Mouse (Mus musculus) lung, adult 2 months (tissue): ENCODE data around the gene Slc10a7.

Source experiments
- CTCF ChIP-seq: fragments of 200-500 bp; IDR thresholded peaks from 2 replicates; pipeline ENCODE4 v1.5.1; 2011; ENCODE audit warnings: mild to moderate bottlenecking, low read length, control low read depth; ENCODE audit not compliant: insufficient read depth
- POLR2A ChIP-seq: fragments of 200-500 bp; IDR thresholded peaks from 2 replicates; pipeline ENCODE4 v1.6.1; 2011; ENCODE audit warnings: low read depth, mild to moderate bottlenecking, control low read depth, low read length, borderline replicate concordance; ENCODE audit errors: extremely low read depth

- no peak for TF ChIP-seq POLR2A
- TF ChIP-seq CTCF: no peak
These were observed 194.1 kb downstream of the Slc10a7 start for GRCm38 (mm10) chr8:78703068-78703820.
